Mouse (Mus musculus): ENCODE measurements around the gene Gulp1. TPM values are rescaled to one million over a fixed set of nuclear protein-coding genes. Genes with fewer than 3 reads are reported as not detected.

Gene Gulp1
- under 1 TPM in 1 of 2 experiments, not detected in 1; 0.33 TPM for polyA plus RNA-seq (2017; shearing (Covaris generic))

DNA sequence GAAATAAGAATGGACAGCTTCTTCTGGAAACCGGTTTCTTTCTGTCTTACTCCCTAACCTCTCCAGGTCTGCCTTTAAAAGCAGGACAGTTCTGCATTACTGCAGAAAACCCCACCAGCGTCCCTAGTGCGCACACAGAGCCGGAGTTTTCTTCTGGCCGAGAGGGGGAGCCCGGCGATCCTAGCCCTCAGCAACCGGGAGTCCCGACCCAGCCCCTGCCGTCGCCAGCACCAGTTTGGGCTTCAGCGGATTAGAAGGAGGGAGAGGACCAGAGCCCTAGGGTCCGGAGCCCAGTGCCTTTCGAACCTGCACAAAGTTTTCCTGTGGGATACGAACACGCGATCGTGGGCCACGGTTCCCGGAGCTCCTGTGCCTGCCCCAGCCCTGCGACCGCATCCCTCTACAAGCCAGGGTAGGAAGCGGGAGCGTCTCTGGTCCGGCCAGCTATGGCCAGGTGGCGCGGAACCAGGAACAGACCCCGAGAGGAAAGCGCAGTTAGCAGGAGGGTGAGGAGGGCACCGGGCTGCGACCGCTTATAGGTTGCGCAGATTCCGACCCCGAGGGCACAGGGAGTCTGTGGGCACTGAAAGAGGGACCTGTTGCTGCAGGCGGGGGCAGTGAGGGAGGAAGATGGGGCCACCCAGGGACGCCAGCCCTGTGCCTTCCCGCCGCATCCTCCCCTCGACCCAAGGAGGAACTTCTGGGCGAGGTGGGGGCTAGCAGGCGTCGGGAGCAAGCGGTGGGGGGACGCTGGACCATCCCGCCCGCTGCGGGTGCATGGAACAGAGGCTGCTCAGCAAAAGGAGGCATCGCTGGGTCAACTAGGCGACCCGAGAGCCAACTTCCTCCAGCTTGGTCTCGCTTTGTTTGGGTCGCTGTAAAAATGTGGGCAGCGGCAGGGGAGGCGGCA, at the start of gene Gulp1:
TSS of gene Gulp1 (plus strand) at position 51 of the 910 bp plus-strand sequence.

Measured in inflammation-experienced regulatory T-cells (primary cell).